Mouse (Mus musculus) testis, adult 2 months (tissue): ENCODE data around the gene Slc16a5.

Source experiments
- CTCF ChIP-seq: fragments of 200-500 bp; IDR thresholded peaks from 2 replicates; pipeline ENCODE4 v1.5.1; 2012; ENCODE audit warnings: low read depth, mild to moderate bottlenecking, inconsistent platforms, low read length, moderate library complexity; ENCODE audit not compliant: control insufficient read depth, insufficient read depth, insufficient replicate concordance
- POLR2A ChIP-seq: fragments of 200-500 bp; IDR thresholded peaks from 2 replicates; pipeline ENCODE4 v1.6.1; 2012; ENCODE audit warnings: low read depth, mild to moderate bottlenecking, inconsistent platforms, low read length, moderate library complexity; ENCODE audit not compliant: control insufficient read depth

DNA sequence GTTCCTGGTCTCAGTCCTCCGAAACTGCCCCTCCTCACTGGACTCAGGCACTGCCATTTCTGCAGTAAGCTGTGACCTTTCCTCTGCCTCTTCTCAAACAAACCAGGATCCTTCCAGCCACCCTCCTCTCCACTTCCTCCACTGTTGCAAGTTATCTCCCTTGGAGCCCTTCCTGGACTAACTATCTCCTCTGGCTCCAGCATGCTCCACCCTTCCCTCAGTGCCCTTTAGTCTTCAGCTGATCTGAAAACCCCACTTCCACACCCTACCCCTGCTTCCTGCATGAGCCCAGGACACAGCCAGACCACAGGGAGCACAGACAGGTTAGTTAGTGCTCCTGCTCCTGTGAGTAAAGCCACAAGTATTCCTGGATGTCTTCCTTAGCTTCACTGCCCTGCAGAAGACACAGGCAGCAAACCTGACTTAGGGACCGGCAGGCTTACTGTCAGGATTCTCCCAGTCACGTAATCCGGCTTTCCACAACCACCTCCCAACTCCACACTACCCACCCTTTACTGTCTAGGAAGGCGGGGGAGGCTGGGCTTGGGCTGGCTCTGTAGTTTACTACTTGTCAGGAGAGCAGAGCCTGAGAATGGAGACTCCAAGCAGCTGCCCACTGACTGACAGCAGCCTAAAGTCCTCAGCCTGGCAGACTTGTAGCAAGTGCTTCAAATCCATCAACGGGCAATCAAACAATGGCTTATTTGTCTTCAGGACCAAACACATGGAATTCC, 47.7 kb downstream of the Slc16a5 start:
- no peak for TF ChIP-seq CTCF
- TF ChIP-seq POLR2A, result no peak
